Mouse (Mus musculus) hindbrain, embryonic 12.5 days (tissue): ENCODE data around the gene Slc41a3. TPM values are rescaled to one million over a fixed set of nuclear protein-coding genes. Genes with fewer than 3 reads are reported as not detected.

Source experiments
- ATAC-seq: fragments of 200-750 bp; cut with Nextera tagmentation; 2 replicates; pipeline ENCODE4 v1.8.0; 2017; ENCODE audit warnings: moderate TSS enrichment; ENCODE audit not compliant: low FRiP score
- H3K27ac ChIP-seq: fragments of 300-500 bp; sonication (generic); 2 replicates; pipeline ENCODE4 v1.5.1; 2016; ENCODE audit warnings: mild to moderate bottlenecking
- H3K27me3 ChIP-seq: fragments of 300-500 bp; sonication (generic); 2 replicates; pipeline ENCODE4 v1.6.1; 2016; ENCODE audit warnings: mild to moderate bottlenecking
- H3K36me3 ChIP-seq: fragments of 300-500 bp; sonication (generic); 2 replicates; pipeline ENCODE4 v1.6.1; 2016; ENCODE audit warnings: mild to moderate bottlenecking
- H3K4me1 ChIP-seq: fragments of 300-500 bp; sonication (generic); 2 replicates; pipeline ENCODE4 v1.6.1; 2016
- H3K4me2 ChIP-seq: fragments of 300-500 bp; sonication (generic); replicated peaks from 2 replicates; pipeline ENCODE4 v1.6.1; 2016; ENCODE audit warnings: mild to moderate bottlenecking
- H3K4me3 ChIP-seq: fragments of 300-500 bp; sonication (generic); 2 replicates; pipeline ENCODE4 v1.5.1; 2016; ENCODE audit warnings: mild to moderate bottlenecking
- H3K9ac ChIP-seq: fragments of 300-500 bp; sonication (generic); 2 replicates; pipeline ENCODE4 v1.6.1; 2016; ENCODE audit warnings: mild to moderate bottlenecking, moderate library complexity
- H3K9me3 ChIP-seq: fragments of 300-500 bp; sonication (generic); replicated peaks from 2 replicates; pipeline ENCODE4 v1.6.1; 2016; ENCODE audit warnings: mild to moderate bottlenecking
- WGBS: fragments of 180-500 bp; shearing (Covaris S2); methylation state at CpG from one replicate; pipeline ENCODE4 v1.1.7; 2016; 5-methylcytosine and 5-hydroxymethylcytosine counted together
- polyA plus RNA-seq: library from polyadenylated mRNA; unstranded; fragments of >200 nt; fragmentation: Nextera tagmentation; extraction: Ambion mirVana; gene quantifications from 2 replicates; pipeline ENCODE4 v1.2.1, GENCODE M21; 2016

Gene Slc41a3
- polyA plus RNA-seq, 1 experiment from 2014 or later, result 3.6 TPM

DNA sequence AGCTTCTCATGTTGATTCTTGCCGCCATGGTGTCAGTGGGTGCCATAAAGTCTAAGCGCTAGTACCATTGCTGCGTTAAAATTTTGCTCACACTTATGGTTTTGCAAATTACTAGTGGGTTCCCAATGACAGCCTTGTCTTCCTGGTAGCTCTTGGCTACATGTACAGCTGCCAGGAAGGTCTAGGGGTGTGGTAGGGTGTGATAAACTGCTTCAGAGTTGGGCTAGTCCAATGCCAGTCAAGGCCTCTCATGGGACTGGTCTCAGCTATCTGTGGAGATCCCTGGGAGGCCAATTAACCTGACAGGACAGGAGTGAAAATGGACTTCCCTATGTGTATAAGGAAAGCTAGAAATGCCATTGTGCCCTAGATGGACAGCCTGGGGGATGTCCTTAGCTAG, 2.2 kb upstream of the Slc41a3 start:
- 91% methylated on average over 3 of the region's 3 CpGs for WGBS
- no peak overlapping the region for H3K4me2 ChIP-seq
- H3K4me3 ChIP-seq, result no peak overlapping the region
- no peak for ATAC-seq
- H3K27me3 ChIP-seq, result peaks cover 5% of the 10 kb centered on the region; the same call in 1 of the 2 replicates
- no peak overlapping the region for H3K9ac ChIP-seq
- H3K36me3 ChIP-seq, result no peaks in the 10 kb centered on the region
- peaks cover 6% of the 10 kb centered on the region for H3K4me1 ChIP-seq
- no peak overlapping the region for H3K27ac ChIP-seq
- H3K9me3 ChIP-seq, result no peaks in the 10 kb centered on the region

DNA sequence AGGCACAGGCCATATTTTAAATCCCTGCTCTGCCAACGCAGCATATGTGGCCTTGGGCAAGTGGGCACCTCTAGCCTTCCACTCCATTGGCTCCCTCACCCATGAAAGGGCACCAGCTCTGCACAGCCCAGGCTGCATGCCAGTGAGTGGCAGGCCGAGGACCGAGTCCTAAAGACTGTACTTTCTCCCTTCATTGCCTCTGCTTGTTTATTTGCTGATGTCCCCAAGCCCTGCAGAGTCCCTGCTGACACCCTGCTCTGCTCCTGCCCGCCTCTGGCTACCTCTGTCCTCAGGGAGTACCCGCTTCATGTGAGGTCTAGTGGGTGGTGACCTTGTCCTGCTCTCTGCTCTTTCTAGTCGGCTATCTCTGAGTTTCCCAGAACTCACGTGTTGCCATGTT, 1.4 kb upstream of the Slc41a3 start:
- Histone ChIP-seq H3K9me3 (no peaks in the 10 kb centered on the region), H3K4me3 (no peak overlapping the region), H3K9ac (no peak overlapping the region), H3K36me3 (no peaks in the 10 kb centered on the region), H3K27me3 (peaks cover 5% of the 10 kb centered on the region; the same call in 1 of the 2 replicates), H3K27ac (no peak overlapping the region), H3K4me1 (peaks cover 6% of the 10 kb centered on the region), H3K4me2 (no peak overlapping the region)
- no peak for ATAC-seq
- WGBS, result 68% methylated on average over 7 of the region's 7 CpGs

DNA sequence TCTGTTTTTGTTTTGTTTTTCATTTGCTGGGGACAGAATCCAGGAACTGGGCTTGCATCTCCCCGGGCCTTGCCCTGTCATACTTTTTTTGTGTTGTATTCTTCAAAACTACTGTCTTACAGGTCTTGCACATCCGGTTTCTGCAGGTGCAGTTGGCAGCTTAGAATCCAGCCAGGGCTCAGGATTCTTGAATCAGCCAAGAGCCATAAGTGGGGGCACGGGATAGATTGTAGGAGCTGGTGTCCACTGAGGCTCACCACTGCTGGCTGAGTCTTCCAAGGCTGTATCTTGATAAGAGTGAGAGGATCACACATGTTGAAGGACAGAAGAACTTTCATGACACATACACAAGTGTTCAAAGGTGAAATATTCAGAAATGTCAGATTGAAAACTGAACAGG, 395 bp upstream of the Slc41a3 start:
- Histone ChIP-seq H3K36me3 (no peaks in the 10 kb centered on the region), H3K27me3 (peaks cover 5% of the 10 kb centered on the region; the same call in 1 of the 2 replicates), H3K27ac (no peak overlapping the region), H3K4me1 (peaks cover 6% of the 10 kb centered on the region), H3K9ac (peak overlapping the region; percentile 77; the same call in 1 of the 2 replicates), H3K4me2 (peak overlapping the region; percentile 88), H3K4me3 (peak overlapping the region; percentile 60), H3K9me3 (no peaks in the 10 kb centered on the region)
- peak; percentile 18; the same call in 1 of the 2 replicates for ATAC-seq
- 60% methylated on average over 3 of the region's 3 CpGs for WGBS

DNA sequence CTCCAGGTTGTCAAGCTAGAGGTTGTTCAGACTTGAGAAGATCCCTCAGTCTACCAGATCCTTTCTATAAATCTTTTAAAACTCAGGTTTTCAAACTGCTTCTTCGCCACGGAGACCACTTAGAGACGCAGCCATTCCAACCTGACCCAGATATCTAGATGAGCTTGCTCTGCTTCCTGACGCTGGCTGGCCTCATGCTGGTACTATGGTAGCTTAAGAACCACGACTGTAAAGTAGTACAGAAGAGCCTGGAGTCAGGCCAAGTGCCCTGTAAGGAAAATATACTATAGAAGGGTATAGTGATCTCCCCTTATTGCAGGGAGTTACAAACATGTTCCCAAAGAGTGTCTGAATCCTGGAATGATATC, 757 bp downstream of the Slc41a3 start:
- peaks cover 6% of the 10 kb centered on the region for H3K4me1 ChIP-seq
- ATAC-seq, result no peak
- peak overlapping the region; percentile 88 for H3K4me2 ChIP-seq
- H3K9me3 ChIP-seq, result no peaks in the 10 kb centered on the region
- peak overlapping the region; percentile 60 for H3K4me3 ChIP-seq
- 18% methylated on average over 5 of the region's 5 CpGs for WGBS
- no peak overlapping the region for H3K27ac ChIP-seq
- H3K9ac ChIP-seq, result peak overlapping the region; percentile 77
- no peaks in the 10 kb centered on the region for H3K36me3 ChIP-seq
- H3K27me3 ChIP-seq, result peaks cover 5% of the 10 kb centered on the region; the same call in 1 of the 2 replicates

DNA sequence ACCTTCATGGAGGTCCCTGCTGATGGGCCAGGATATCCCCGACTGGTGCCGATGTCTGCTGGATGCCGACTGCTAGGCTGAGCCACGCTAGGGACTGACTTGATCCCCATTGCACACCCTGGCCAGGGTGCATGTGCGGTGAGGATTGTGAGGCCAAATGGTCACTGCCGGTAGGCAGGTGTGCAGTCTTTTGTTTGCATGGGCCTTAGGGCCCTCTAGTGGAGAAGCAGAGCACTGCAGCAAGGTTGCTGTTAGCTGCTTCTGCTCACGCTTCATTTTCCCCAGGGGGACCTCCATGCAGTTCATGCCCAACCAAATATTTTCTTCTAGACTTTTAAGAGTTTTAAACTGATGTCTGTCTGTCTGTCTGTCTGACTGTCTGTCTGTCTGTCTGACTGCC, 2.0 kb downstream of the Slc41a3 start:
- H3K4me1 ChIP-seq, result peaks cover 6% of the 10 kb centered on the region
- WGBS, result 24% methylated on average over 7 of the region's 7 CpGs

DNA sequence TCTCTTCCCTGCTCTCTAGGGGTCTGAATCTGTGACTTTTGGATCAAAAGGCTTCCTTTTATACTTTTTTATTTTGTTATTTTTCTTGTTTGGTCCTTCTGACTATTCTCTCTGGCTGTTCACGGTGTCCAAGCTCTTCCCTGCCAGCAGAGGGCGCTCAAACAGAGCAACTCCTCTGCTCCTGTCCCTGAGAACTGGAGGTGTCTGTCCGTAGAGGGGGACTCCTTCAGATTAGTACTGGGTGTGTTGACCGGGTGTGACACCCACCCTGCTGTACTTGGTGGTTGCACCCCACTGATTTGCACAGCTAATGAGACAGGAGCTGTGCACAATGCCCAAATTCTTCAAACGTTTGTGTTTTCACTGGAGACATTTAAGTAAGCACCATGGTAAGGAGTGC, 2.7 kb downstream of the Slc41a3 start:
- peaks cover 6% of the 10 kb centered on the region for H3K4me1 ChIP-seq
- no peaks in the 10 kb centered on the region for H3K9me3 ChIP-seq
- 16% methylated on average over 5 of the region's 5 CpGs for WGBS
- no peak overlapping the region for H3K4me3 ChIP-seq
- 0 out of 2 replicates have a peak, but pooled peaks have one; percentile 5 for ATAC-seq
- H3K9ac ChIP-seq, result no peak overlapping the region
- H3K27me3 ChIP-seq, result peaks cover 5% of the 10 kb centered on the region; the same call in 1 of the 2 replicates
- H3K27ac ChIP-seq, result no peak overlapping the region
- H3K4me2 ChIP-seq, result no peak overlapping the region
- H3K36me3 ChIP-seq, result no peaks in the 10 kb centered on the region

More for the DNA sequence above, 2.0 kb downstream of the Slc41a3 start:
- H3K4me2 ChIP-seq, result no peak overlapping the region
- peaks cover 5% of the 10 kb centered on the region; the same call in 1 of the 2 replicates for H3K27me3 ChIP-seq
- H3K27ac ChIP-seq, result no peak overlapping the region
- no peak overlapping the region for H3K9ac ChIP-seq
- H3K9me3 ChIP-seq, result no peaks in the 10 kb centered on the region
- H3K36me3 ChIP-seq, result no peaks in the 10 kb centered on the region
- no peak overlapping the region for H3K4me3 ChIP-seq
- ATAC-seq, result no peak

DNA sequence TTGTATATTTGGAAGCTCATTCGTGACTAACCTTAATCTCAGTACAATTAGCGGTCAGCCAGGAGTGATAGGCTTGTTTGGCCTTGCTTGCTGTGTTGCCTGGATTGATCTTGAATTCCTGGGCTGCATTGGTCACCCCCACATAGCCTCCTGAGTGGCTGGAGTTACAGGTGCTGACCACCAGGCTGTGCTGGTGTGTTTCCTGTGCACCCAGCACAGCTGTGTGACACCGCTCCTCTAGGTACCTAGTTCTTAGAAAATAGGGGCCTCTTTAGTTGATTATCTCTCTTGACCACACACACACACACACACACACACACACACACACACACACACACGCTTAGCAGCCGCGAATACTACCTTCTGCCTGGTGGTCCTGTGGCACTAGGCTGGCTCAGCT, 3.7 kb downstream of the Slc41a3 start:
- H3K9me3 ChIP-seq, result no peaks in the 10 kb centered on the region
- WGBS, result 73% methylated on average over 6 of the region's 6 CpGs
- no peaks in the 10 kb centered on the region for H3K36me3 ChIP-seq
- no peak for ATAC-seq
- H3K27me3 ChIP-seq, result peaks cover 5% of the 10 kb centered on the region; the same call in 1 of the 2 replicates
- H3K27ac ChIP-seq, result no peak overlapping the region
- no peak overlapping the region for H3K4me2 ChIP-seq
- H3K4me3 ChIP-seq, result no peak overlapping the region
- H3K4me1 ChIP-seq, result peaks cover 6% of the 10 kb centered on the region
- H3K9ac ChIP-seq, result no peak overlapping the region

DNA sequence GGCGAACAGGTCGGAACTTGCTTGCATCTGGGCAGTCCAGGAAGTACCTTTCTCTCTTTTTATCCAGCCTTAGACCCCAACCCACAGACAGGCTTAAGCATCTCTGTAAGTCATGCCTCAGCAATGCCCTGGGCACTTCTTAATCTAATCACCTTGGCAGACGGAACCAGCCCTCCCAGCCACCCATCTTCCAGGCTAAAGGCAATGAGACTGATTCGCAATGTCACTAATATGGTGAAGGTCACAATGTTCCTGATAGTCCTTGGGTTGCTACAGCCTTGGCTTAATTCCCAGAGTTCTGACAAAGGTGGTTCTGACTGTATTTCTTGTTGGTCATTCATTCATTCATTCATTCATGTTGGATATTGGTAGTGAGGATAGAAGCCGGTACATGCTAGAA, 5.7 kb downstream of the Slc41a3 start:
- no peak for ATAC-seq
- Histone ChIP-seq H3K4me3 (no peak overlapping the region), H3K9ac (no peak overlapping the region), H3K36me3 (no peaks in the 10 kb centered on the region), H3K4me2 (no peak overlapping the region), H3K9me3 (no peaks in the 10 kb centered on the region), H3K4me1 (peaks cover 1% of the 10 kb centered on the region), H3K27me3 (peaks cover 5% of the 10 kb centered on the region; the same call in 1 of the 2 replicates), H3K27ac (no peak overlapping the region)
- WGBS, result 87% methylated on average over 5 of the region's 5 CpGs

DNA sequence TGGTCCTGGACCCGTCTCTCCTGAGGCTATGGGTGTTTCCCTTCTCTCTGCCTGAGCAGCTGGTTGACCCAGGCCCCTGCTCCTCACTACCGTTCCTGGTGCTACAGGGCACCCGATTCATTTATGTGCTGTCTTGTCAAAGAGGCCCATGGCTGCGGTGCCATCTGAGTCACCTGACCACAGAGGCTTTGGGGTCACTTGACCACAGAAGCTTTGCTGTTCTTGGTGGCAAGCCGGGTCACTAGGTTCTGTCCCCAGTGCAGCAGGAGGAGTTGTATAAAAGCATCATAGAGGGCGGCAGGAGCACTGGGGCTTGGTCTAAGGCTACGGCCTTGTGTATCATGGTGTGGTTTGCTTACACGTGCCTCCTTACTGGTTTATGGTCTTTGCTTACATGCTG, 8.8 kb downstream of the Slc41a3 start:
- 85% methylated on average over 8 of the region's 8 CpGs for WGBS
- no peak for ATAC-seq
- Histone ChIP-seq H3K36me3 (no peaks in the 10 kb centered on the region), H3K4me1 (0 out of 2 replicates have a peak, but pooled peaks cover 3% of the 10 kb centered on the region), H3K4me3 (no peak overlapping the region), H3K4me2 (no peak overlapping the region), H3K9ac (0 out of 2 replicates have a peak overlapping the region, but pooled peaks have one; percentile 32), H3K27me3 (no peaks in the 10 kb centered on the region), H3K9me3 (no peaks in the 10 kb centered on the region), H3K27ac (no peak overlapping the region)

DNA sequence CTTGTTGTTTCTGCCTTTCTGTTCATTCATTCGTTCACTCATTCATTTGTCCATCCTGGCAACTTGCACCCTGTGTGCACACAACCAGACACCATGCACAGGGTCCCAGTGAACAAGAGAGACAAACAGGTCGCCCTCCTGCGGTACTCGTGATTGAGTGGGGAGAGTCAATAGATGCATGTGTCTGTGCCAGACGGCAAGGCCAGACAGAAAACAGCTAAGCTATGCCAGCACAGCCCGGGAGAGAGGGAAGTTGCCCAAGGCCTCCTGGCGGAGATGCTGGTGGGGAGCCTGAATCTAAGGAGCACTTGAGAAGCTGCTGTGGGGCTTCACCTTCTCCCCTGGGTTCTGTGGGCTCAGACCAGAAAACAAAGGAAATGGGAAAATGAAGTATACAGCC, 10.8 kb downstream of the Slc41a3 start:
- no peak overlapping the region for H3K9ac ChIP-seq
- 77% methylated on average over 7 of the region's 7 CpGs for WGBS

DNA sequence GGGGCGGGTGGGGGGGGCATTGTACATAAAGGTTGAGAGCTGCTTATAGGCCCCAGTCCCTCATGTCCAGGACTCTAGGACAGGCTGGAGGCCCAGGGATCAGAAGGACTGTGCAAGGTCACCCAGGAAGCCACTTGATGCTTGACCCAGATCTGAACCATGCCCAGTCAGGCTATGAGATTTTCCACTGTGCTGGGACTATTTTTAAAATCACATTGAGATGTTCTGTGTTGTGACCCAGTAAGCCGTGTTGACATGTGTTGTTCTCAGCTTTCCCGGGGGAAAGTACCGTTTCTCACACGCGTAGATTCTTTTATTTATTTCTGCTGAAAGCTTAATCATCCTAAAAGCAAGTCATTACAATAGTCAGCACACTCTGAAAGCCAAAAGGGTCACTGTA, 11.5 kb downstream of the Slc41a3 start:
- Histone ChIP-seq H3K27ac (no peak overlapping the region), H3K27me3 (no peaks in the 10 kb centered on the region), H3K4me2 (no peak overlapping the region), H3K9me3 (no peaks in the 10 kb centered on the region), H3K4me1 (peaks cover 12% of the 10 kb centered on the region), H3K9ac (no peak overlapping the region), H3K36me3 (no peaks in the 10 kb centered on the region), H3K4me3 (no peak overlapping the region)
- ATAC-seq, result no peak
- WGBS, result 84% methylated on average over 6 of the region's 6 CpGs

More for the DNA sequence above, 10.8 kb downstream of the Slc41a3 start:
- Histone ChIP-seq H3K27me3 (no peaks in the 10 kb centered on the region), H3K4me2 (no peak overlapping the region), H3K4me3 (no peak overlapping the region), H3K27ac (no peak overlapping the region), H3K36me3 (no peaks in the 10 kb centered on the region), H3K9me3 (no peaks in the 10 kb centered on the region), H3K4me1 (peaks cover 6% of the 10 kb centered on the region; the same call in 1 of the 2 replicates)
- ATAC-seq, result no peak

DNA sequence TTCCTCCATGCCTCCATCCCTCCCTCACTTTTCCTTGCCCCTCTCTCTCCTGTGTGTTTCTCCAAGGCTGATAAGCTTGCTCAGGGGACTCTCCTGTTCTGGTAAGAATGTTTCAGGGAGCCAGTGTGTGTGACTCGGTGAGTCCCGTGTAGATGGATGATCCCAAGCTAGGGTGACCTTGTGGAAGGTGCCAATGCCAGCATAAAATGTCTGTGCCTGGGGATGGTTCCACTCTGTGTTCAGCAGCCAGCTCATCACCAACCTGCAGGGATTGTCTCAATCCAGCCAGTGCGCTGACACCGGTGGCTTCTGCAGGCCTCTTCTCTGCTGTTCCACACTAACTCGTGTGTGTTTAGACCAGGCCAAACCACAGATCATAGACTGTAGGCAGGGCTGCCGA, 12.0 kb downstream of the Slc41a3 start:
- ATAC-seq, result no peak
- Histone ChIP-seq H3K36me3 (no peaks in the 10 kb centered on the region), H3K27ac (no peak overlapping the region), H3K27me3 (no peaks in the 10 kb centered on the region), H3K4me1 (peaks cover 13% of the 10 kb centered on the region), H3K9ac (no peak overlapping the region), H3K9me3 (no peaks in the 10 kb centered on the region), H3K4me2 (no peak overlapping the region), H3K4me3 (no peak overlapping the region)
- WGBS, result 88% methylated on average over 6 of the region's 6 CpGs

DNA sequence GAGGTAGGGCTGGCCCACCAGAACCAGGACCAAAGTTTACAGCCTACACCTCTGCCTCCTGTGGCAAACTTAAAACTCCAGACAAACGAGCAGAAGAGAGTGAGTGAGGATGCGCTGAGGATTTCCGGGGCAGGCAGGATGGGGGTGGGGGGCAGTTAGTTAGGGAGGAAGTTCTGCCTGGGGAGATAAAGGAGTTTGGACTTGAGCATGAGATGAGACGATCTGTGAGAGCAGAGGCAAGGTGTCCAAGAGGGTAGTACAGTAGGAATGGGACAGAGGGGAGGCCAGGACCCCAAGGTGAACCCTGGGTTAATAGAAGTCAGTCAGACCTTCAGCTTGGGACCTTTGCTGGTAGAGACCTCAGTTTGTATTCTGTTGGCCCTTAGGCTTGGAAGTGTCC, 13.7 kb downstream of the Slc41a3 start:
- H3K4me1 ChIP-seq, result peaks cover 19% of the 10 kb centered on the region
- H3K36me3 ChIP-seq, result no peaks in the 10 kb centered on the region
- no peak overlapping the region for H3K27ac ChIP-seq
- 77% methylated on average over 4 of the region's 4 CpGs for WGBS
- no peak overlapping the region for H3K9ac ChIP-seq
- no peak overlapping the region for H3K4me3 ChIP-seq
- no peak for ATAC-seq
- no peaks in the 10 kb centered on the region for H3K27me3 ChIP-seq
- H3K4me2 ChIP-seq, result no peak overlapping the region
- no peaks in the 10 kb centered on the region for H3K9me3 ChIP-seq
